8 mouse cellular contexts compared by ENCODE assay signal in genomic region chr7:73391518-73392321, GRCm38 (mm10). TPM values are rescaled to one million over a fixed set of nuclear protein-coding genes. Genes with fewer than 3 reads are reported as not detected.
DNase-seq lines count a peak whose midpoint lies in the region; ATAC-seq lines count a peak whose summit lies in the region.

No protein-coding gene starts in this region.

- DNase-seq in ovary, postnatal 36 days (ENCODE audit: low spot score), result peak; percentile 57
- no peak for DNase-seq in ovary, adult 18-20 months (ENCODE audit: low spot score)
- peak; percentile 63 for DNase-seq in embryo, embryonic 10 days (ENCODE audit: low spot score)
- DNase-seq in kidney, postnatal 4 days, result peak; percentile 76 to 81
- peak; percentile 27 for DNase-seq in yolk sac, embryonic 10.5 days (ENCODE audit: low spot score)
- no peak for DNase-seq in spleen, postnatal 36 days (ENCODE audit: low spot score in 2 of 2)

- peak overlapping the region; percentile 76 for H3K27ac ChIP-seq in heart, embryonic 11.5 days (ENCODE audit: low read depth, low read length)
- H3K27ac ChIP-seq in midbrain, embryonic 12.5 days (replicated peaks), result peak overlapping the region; percentile 87

- H3K36me3 ChIP-seq in heart, embryonic 11.5 days (ENCODE audit: control insufficient read depth, insufficient read depth, low read length), result no peaks in the 10 kb centered on the region
- H3K36me3 ChIP-seq in midbrain, embryonic 12.5 days, result peaks cover 22% of the 10 kb centered on the region

- no peak for ATAC-seq in heart, embryonic 11.5 days (replicated peaks; ENCODE audit: insufficient number of reproducible peaks, low FRiP score, low TSS enrichment)
- no peak for ATAC-seq in midbrain, embryonic 12.5 days (ENCODE audit: low FRiP score, low read depth)

- H3K4me2 ChIP-seq in heart, embryonic 11.5 days, result peak overlapping the region; percentile 98
- peak overlapping the region; percentile 86 for H3K4me2 ChIP-seq in midbrain, embryonic 12.5 days (replicated peaks)

- H3K9me3 ChIP-seq in heart, embryonic 11.5 days (replicated peaks; ENCODE audit: control insufficient read depth, low read length), result no peaks in the 10 kb centered on the region
- no peaks in the 10 kb centered on the region for H3K9me3 ChIP-seq in midbrain, embryonic 12.5 days

- peak overlapping the region; percentile 72 for H3K4me3 ChIP-seq in heart, embryonic 11.5 days (ENCODE audit: low read depth, low read length)
- peak overlapping the region; percentile 62 for H3K4me3 ChIP-seq in midbrain, embryonic 12.5 days

- under 1% methylated on average over 39 of the region's 39 CpGs for WGBS in heart, embryonic 11.5 days (ENCODE audit: insufficient replicate concordance)
- under 1% methylated on average over 39 of the region's 39 CpGs for WGBS in midbrain, embryonic 12.5 days

- peak overlapping the region; percentile 78 for H3K9ac ChIP-seq in heart, embryonic 11.5 days (ENCODE audit: low read depth, low read length)
- peak overlapping the region; percentile 97 for H3K9ac ChIP-seq in midbrain, embryonic 12.5 days (replicated peaks)

- H3K27me3 ChIP-seq in heart, embryonic 11.5 days (ENCODE audit: control insufficient read depth, insufficient read depth, low read length), result peaks cover 31% of the 10 kb centered on the region
- H3K27me3 ChIP-seq in midbrain, embryonic 12.5 days, result no peaks in the 10 kb centered on the region; the same call in 1 of the 2 replicates

- H3K4me1 ChIP-seq in heart, embryonic 11.5 days (ENCODE audit: control insufficient read depth, insufficient read depth, low read length), result peaks cover 6% of the 10 kb centered on the region; the same call in 1 of the 2 replicates
- H3K4me1 ChIP-seq in midbrain, embryonic 12.5 days, result peaks cover 77% of the 10 kb centered on the region

RNA-seq across cellular contexts. Expression of gene Rgma, which starts 16.4 kb away (rescaled TPM):
- 4.2 and 5.8 TPM in 2 replicates for polyA plus RNA-seq in heart, embryonic 11.5 days (2014; fragmentation: Nextera tagmentation; extraction: Ambion mirVana)
- 55.7 and 62.9 TPM in 2 replicates for polyA plus RNA-seq in midbrain, embryonic 12.5 days (2016; fragmentation: Nextera tagmentation; extraction: Ambion mirVana)

Comparison
In these comparisons a context has a peak if more than half of its experiments do, and no peak if none do; other contexts are left out.
1. DNase-seq: peak in ovary, postnatal 36 days (single experiment), embryo, embryonic 10 days (single experiment), kidney, postnatal 4 days (2 of 2) and yolk sac, embryonic 10.5 days (single experiment); none in ovary, adult 18-20 months (single experiment) and spleen, postnatal 36 days (0 of 2).